Mouse (Mus musculus): ENCODE measurements around the gene Pde4b.

DNA sequence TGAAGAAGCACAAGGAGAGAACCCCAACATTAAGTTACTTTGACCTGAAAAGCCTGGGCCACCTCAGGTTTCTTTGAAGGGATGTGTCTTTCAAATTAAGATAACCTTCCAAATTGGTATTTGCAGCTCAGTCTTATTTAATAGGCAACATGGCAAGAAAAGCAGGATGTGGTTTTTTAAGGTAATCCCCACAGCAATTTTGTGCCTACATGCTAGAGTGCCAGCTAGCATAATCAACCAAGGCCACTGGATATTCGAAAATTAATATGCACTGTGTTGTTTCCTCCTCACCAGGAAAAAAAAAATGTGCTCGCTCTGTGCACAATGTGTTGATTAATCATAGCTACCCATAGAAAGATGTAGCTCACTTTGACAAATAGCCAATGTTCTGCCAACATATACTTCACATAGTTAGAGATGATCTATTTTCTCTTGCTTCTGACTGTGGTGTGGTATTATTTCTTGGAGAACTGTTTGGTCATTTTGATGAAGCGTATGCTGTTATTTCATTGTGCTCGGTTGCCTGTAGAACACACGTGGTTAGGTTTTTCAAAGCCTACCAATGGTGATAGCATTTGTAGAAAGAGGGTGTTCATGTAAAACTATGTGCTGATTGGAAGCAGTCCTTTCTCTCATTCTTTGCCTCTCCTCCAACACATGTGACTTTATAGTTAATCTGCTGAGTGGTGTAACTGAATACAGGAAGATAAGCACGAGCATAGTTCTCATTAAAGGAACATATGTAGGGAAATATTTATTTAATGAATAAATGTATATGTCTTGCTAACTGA lies 169.0 kb downstream of the Pde4b start:
- TF ChIP-seq CTCF (IDR thresholded peaks at IDR 0.05; ENCODE audit: borderline replicate concordance, control insufficient read depth, extremely low read depth, insufficient read depth, low read length, poor library complexity): no peak
- TF ChIP-seq POLR2A (IDR thresholded peaks at IDR 0.05; ENCODE audit: control insufficient read depth, extremely low read depth, insufficient read depth, low read length, poor library complexity): no peak

All from thymus, adult 2 months (tissue).